Mouse (Mus musculus): ENCODE data around the gene Pla2g3.

The Pla2g3 gene

GRCm38 (mm10) chr11:3494857-3495256, 6.8 kb downstream of the Pla2g3 start:
- DNase-seq = peak; percentile 24

- peak in 1 of 2 experiments; percentile 20 for DNase-seq
Measured at GRCm38 (mm10) chr11:3495496-3495895, 7.4 kb downstream of the Pla2g3 start.

DNA sequence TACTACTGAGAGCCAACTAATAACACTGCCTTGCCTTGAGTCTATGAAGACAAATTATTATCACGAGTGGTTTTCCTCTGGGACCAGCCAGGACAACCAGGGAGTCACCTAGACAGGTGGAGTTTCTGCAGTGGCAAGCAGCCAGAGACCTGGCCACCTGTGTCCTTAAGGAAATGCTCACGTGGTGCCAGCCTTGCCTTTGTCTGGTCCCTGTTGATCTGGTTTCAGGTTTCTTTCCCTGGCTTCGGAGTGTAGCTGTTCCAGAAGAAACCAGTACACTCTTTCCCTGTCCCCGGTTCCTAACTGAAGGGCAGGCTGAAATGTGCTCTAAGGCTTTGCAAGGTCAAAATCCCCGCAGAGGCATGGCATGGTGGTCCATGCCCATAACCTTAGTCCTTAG, 8.7 kb downstream of the Pla2g3 start:
- peak; percentile 39 to 56 for DNase-seq

GRCm38 (mm10) chr11:3497296-3497695, 9.2 kb downstream of the Pla2g3 start:
- DNase-seq = peak in 1 of 2 experiments; percentile 1

DNA sequence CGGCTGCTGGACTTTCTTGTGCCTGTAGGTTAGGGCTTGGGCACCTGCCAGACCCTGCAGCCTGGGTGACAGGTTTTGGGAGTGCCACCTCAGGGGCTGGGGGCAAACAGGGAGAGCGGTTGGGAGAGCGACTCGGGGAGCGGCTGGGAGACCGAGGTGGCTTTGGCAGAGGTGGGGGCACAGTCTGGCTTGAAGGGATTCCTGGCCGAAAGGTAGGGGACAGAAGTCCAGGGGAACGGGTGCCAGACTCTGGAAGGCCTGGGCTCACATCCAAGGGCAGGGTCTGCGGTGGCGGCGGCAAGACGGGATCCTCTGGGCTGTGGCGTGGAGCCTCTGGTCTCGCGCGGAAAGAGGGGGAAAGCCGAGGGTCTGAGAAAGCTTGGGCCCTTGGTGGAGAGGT, 14.0 kb downstream of the Pla2g3 start:
- peak; percentile 61 to 66 for DNase-seq

DNA sequence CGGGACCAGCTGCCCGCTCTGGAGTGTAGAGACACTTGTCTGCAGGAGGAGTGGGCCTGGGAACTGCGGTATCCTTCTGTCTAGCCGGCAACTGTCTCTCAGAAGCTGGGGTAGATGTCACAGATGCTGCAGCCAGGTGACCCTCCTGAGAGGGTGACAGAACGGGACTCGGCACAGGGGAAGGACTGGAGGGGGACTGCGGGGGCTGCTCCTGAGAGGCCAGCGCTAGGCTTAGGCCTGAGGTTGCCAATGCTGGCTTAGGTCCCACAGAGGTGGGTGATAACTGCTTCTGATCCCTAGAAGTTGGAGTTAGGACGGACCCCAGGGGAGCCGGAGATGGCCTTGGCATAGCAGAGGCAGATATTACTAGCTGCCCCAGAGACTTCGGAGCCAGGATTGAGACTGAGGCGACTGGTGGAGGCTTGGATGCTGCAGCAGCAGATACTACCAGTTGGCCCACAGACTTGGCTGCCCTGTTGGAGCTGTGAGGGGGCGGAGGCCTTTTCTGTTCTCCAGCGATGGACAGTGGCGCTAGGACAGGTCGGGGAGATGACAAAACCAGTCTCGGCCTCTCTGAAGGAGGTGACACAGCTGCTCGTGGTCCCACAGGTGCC, 14.5 kb downstream of the Pla2g3 start:
- peak; percentile 71 to 72 for DNase-seq

DNA sequence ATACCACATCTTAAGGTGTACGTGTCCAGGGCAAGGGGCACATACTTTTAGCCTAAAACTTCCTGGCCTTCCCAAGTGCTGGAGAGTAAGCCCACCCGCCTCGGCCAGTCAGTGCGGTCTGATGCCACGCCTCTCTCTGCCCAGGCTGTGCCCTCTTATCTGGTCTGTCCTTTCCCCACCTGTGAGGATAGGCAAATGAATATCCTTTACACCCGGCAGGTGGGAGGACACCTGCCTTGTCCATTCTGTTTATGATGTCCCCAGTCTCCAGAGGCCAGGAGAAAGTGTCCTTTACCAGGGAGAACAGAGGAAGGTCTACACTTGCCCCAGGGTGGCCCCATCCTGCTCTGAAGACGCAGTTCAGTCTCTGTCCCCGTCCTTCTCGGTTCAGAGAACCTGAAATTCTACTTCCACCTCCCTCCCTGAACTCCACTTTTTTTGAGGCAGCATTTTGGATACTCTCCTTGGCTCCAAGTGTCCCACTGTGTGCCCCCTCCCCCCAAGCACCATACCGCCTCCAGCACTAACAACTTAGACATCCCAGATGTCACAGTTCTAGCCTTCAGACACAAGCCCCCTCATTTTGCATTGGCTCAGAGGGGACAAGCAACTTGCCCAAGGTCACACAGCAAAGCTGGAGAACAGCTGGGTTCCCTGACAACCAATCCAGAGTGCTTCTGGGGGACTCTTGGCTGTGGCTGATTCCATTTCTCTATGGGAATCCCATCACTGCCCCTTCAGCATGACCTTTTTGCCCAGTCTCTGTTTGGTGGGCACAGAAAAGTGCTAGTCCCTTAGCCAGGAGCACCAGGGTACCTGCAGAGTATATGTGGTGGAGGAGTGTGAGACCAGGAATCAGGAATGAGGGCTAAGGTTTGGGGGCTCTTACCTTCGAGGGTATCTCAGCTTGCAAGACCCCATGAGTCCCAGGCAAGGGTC, 15.9 kb downstream of the Pla2g3 start:
- peak; percentile 47 to 56 for DNase-seq

DNA sequence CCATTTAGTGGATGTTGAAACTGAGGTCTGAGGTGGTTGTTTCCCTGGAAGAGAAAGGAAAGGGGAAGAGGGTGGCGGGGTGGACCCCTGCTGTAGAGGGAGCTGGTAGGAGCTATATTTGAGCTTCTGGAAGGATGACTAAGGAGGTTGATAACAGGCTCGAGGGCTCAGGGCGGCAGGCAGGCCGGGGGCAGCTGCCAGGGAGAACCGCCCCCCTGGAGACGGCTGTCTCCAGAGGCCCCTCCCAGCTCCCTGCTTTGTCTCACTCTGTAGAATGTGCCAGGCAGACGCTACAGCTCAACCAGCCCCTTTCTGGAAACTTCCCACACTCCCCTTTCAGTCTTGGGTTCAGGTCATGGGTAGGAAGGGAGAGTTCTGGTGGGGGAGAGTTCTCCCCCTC, 20.1 kb downstream of the Pla2g3 start:
- DNase-seq = no peak

GRCm38 (mm10) chr11:3509181-3510085, 21.3 kb downstream of the Pla2g3 start:
- DNase-seq = no peak

GRCm38 (mm10) chr11:3510321-3510720, 22.2 kb downstream of the Pla2g3 start:
- DNase-seq = no peak

- peak; percentile 78 to 79 for DNase-seq
Measured at GRCm38 (mm10) chr11:3513291-3513690, 25.2 kb downstream of the Pla2g3 start.

GRCm38 (mm10) chr11:3514529-3515054, 26.5 kb downstream of the Pla2g3 start, which contains the start of gene Selenom:
Gene Selenom (plus strand): TSS chr11:3514684.
- peak; percentile 97 for DNase-seq

DNA sequence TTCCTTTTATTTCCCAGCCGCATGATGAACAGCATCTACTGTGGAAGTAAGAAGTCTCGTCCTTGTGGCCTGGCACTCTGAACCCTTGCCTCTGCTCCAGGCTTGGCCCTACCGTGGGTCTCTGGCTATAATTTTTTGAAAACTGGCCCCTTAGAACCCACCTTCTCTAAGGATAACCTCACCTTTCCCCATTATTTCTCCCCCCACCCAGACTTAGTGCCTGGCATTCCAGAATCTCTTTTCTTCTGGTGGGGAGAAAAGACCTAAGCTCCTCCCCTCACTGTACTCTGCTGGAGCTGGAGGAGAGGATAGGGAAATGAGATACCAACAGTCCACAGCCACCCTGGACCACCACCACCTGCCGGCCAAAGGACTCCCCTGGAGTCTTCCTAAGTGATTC, 27.1 kb downstream of the Pla2g3 start:
- DNase-seq = no peak

GRCm38 (mm10) chr11:3515637-3516036, 27.6 kb downstream of the Pla2g3 start:
- peak; percentile 93 for DNase-seq

GRCm38 (mm10) chr11:3516121-3516520, 28.0 kb downstream of the Pla2g3 start:
- DNase-seq = no peak

DNA sequence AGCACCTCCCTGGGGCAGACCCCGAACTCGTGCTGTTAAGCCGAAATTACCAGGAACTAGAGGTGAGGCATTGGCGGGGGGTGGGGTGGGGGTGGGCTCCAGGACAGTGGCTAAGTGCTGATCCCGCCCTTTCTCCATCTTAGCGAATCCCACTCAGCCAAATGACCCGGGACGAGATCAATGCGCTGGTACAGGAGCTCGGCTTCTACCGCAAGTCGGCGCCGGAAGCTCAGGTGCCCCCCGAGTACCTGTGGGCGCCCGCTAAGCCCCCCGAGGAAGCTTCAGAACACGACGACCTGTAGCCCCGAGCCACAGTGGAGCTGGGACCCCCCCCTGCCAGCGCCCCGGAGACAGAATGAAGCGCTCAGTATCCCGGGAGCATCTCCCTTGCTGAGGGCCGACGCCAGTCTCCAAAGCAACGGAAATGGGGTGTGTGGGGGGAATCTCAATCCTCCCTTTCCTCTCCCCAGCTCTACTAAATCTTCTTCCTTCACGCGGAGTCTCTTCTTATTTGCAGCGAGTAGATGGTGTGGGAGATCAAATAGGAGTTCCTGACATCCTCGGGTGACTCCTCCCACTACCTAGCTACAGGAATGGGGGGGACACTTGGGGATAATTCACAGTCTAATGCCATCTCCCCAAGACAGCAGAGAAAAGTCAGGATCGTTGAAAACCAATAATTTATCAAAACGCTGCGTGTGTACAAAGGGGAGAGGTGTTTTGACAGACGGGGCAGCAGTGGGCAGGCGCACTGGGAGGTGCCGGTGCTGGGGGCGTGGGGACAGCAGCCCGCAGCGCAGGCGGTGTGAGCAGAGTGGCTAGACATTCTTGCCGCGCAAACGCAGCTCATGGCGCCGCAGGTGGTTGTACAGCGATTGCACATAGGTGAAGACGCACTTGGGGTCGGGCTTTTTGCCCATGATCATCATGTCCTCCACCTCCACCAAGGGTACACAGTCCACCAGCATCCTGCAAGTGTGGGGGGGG, 29.1 kb downstream of the Pla2g3 start:
- DNase-seq = peak; percentile 62 to 75

DNA sequence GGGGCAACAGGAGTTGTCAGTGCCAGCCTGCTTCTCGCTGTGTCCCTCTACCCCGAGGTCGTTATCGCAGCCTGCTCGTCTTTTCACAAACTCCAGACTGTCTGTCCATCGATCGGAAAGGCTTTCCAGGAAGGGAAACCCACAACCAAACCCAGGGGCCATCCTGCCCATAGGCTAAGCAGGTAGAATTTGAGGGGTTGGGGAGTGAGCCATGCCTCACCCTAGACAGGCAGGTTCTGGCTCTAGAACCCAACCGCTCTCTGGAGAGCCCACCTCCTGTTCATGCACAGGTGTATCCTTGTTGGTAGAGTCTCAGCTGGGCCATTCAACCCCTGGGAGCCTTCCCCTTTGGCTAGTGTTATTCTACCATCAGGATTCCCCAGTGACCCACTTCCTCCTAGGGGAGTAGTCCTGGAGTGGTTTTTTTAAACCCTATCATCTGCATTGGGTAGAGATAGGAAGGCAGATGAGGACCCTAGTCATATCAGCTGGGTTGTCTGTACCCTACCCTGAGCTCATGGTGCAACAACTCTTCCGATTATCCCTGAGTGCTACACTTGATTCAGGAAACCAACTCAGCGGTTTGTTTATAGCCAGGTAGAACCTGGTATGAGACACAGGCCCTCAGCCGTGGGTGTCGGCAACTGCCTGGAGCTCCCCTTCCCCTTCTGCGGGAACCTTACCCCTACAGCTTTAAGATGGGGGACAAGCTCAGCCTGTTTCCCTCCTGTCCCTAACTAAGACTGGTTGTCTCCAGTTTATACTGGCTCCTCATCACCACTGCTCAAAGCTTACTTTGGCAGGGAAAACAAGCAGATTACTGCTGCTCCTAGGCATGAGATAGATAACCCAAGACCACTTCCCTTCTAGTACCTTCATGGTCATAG, 30.0 kb downstream of the Pla2g3 start:
- DNase-seq = peak in 1 of 2 experiments; percentile 44

GRCm38 (mm10) chr11:3519051-3519726, 31.1 kb downstream of the Pla2g3 start:
- DNase-seq = peak; percentile 42 to 60

DNA sequence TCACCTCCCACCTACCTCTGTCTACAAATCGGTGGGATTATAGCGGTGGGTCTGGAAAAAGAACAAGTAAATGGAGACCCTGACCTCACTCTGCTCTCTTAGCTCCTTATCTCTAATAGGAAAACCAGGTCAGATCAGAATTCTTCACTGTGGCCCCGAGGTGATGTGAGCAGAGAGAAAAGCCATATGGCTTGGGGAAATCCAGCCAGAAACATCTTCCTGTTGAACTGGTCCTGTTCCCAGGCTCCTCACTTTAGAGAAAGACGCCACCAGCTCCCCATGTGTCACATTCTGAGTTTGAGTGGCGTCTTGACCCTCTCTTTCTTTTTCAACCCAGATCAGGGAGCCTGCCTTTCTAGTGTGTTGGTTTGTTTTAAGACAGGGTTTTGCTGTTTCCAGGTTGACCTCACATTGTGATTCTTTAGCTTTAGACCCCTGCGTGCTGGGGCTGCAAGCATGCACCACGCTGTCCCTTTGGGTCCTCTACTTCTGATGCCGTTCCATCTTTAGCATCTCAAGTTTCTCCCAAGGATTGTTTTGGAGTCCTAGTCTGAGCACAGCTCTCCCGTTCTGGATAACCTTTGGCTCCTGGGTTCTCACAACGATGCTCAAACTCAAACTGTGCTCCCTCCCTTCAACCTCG, 31.8 kb downstream of the Pla2g3 start:
- DNase-seq = peak; percentile 69 to 70

All from cerebellum, postnatal 25 days (tissue).